Mouse (Mus musculus) neural tube, embryonic 11.5 days (tissue): ENCODE data around the gene Hist1h2ab. TPM values are rescaled to one million over a fixed set of nuclear protein-coding genes. Genes with fewer than 3 reads are reported as not detected.

Experiments used
- ATAC-seq: fragments of 200-750 bp; cut with Nextera tagmentation; 2 replicates; pipeline ENCODE4 v1.8.0; 2017; ENCODE audit warnings: moderate number of reproducible peaks, mild to moderate bottlenecking, moderate TSS enrichment, moderate library complexity; ENCODE audit not compliant: insufficient read depth, low FRiP score, low TSS enrichment
- DNase-seq: peaks from one replicate; pipeline ENCODE4 v3.0.0-alpha.2; 2015; ENCODE audit warnings: low spot score
- H3K27ac ChIP-seq: fragments of 300-500 bp; sonication (generic); 2 replicates; pipeline ENCODE4 v1.5.1; 2014; ENCODE audit warnings: low read depth, mild to moderate bottlenecking, low read length
- H3K27me3 ChIP-seq: fragments of 300-500 bp; sonication (generic); 2 replicates; pipeline ENCODE4 v1.6.1; 2014; ENCODE audit warnings: mild to moderate bottlenecking, low read length, mixed read lengths; ENCODE audit not compliant: control insufficient read depth, insufficient read depth
- H3K36me3 ChIP-seq: fragments of 300-500 bp; sonication (generic); 2 replicates; pipeline ENCODE4 v1.6.1; 2014; ENCODE audit warnings: mild to moderate bottlenecking, low read length, moderate library complexity, mixed read lengths; ENCODE audit not compliant: control insufficient read depth, insufficient read depth
- H3K4me1 ChIP-seq: fragments of 300-500 bp; sonication (generic); 2 replicates; pipeline ENCODE4 v1.6.1; 2014; ENCODE audit warnings: low read length, mixed read lengths; ENCODE audit not compliant: control insufficient read depth, insufficient read depth
- H3K4me2 ChIP-seq: fragments of 300-500 bp; sonication (generic); 2 replicates; pipeline ENCODE4 v1.6.1; 2014; ENCODE audit warnings: low read depth, mild to moderate bottlenecking, moderate library complexity
- H3K4me3 ChIP-seq: fragments of 300-500 bp; sonication (generic); 2 replicates; pipeline ENCODE4 v1.5.1; 2014; ENCODE audit warnings: low read depth, low read length
- H3K9ac ChIP-seq: fragments of 300-500 bp; sonication (generic); 2 replicates; pipeline ENCODE4 v1.6.1; 2014; ENCODE audit warnings: mild to moderate bottlenecking, low read length
- H3K9me3 ChIP-seq: fragments of 300-500 bp; sonication (generic); 2 replicates; pipeline ENCODE4 v1.6.1; 2016; ENCODE audit warnings: low read length; ENCODE audit not compliant: control insufficient read depth
- WGBS: fragments of 180-500 bp; shearing (Covaris S2); extraction: QIAGEN DNeasy Blood & Tissue Kit; methylation state at CpG from one replicate; pipeline ENCODE4 v1.1.7; 2014; 5-methylcytosine and 5-hydroxymethylcytosine counted together
- polyA plus RNA-seq: library from polyadenylated mRNA; unstranded; fragments of >200 nt; fragmentation: Nextera tagmentation; extraction: Ambion mirVana; gene quantifications from 2 replicates; pipeline ENCODE4 v1.2.1, GENCODE M21; 2014

Gene Hist1h2ab
- polyA plus RNA-seq, 1 experiment from 2014 or later: 33.1 TPM

GRCm38 (mm10) chr13:23753314-23754078 lies 2.6 kb downstream of the Hist1h2ab start:
- Histone ChIP-seq H3K27ac (0 out of 2 replicates have a peak overlapping the region, but pooled peaks have one; percentile 35), H3K4me3 (no peak overlapping the region)
- 62% methylated on average over 4 of the region's 4 CpGs for WGBS

GRCm38 (mm10) chr13:23755000-23755399 lies 4.1 kb downstream of the Hist1h2ab start:
- Histone ChIP-seq H3K27me3 (no peaks in the 10 kb centered on the region), H3K9me3 (no peaks in the 10 kb centered on the region), H3K4me2 (no peak overlapping the region), H3K4me1 (peaks cover 3% of the 10 kb centered on the region; the same call in 1 of the 2 replicates), H3K4me3 (no peak overlapping the region), H3K36me3 (no peaks in the 10 kb centered on the region), H3K9ac (no peak overlapping the region), H3K27ac (no peak overlapping the region)
- ATAC-seq (no peak), DNase-seq (no peak)

More at GRCm38 (mm10) chr13:23753314-23754078, 2.6 kb downstream of the Hist1h2ab start:
- Histone ChIP-seq H3K9ac (no peak overlapping the region), H3K9me3 (no peaks in the 10 kb centered on the region), H3K4me1 (peaks cover 3% of the 10 kb centered on the region; the same call in 1 of the 2 replicates), H3K4me2 (no peak overlapping the region), H3K27me3 (no peaks in the 10 kb centered on the region), H3K36me3 (no peaks in the 10 kb centered on the region)
- DNase-seq (no peak), ATAC-seq (no peak)

- Histone ChIP-seq H3K9me3 (no peaks in the 10 kb centered on the region), H3K9ac (peak within 1 kb of the TSS; percentile 54), H3K36me3 (no peaks in the 10 kb centered on the region), H3K4me2 (peak within 1 kb of the TSS; percentile 50), H3K4me3 (peak within 1 kb of the TSS; percentile 34), H3K4me1 (peaks cover 3% of the 10 kb centered on the region; the same call in 1 of the 2 replicates), H3K27ac (peak within 1 kb of the TSS; percentile 80), H3K27me3 (no peaks in the 10 kb centered on the region)
- ATAC-seq (peak; percentile 60), DNase-seq (peak; percentile 86)
- 0% methylated on average over 15 of the region's 22 CpGs for WGBS
Measured at GRCm38 (mm10) chr13:23756790-23757189, 5.9 kb downstream of the Hist1h2ab start, which contains the start of gene Hist1h4b. Gene Hist1h4b, plus strand, starts transcription at chr13:23757013.

GRCm38 (mm10) chr13:23757211-23757773 lies 6.4 kb downstream of the Hist1h2ab start:
- H3K9ac ChIP-seq: peak overlapping the region; percentile 54
- H3K9me3 ChIP-seq: no peaks in the 10 kb centered on the region
- peak overlapping the region; percentile 80 for H3K27ac ChIP-seq
- DNase-seq (peak; percentile 61), ATAC-seq (peak; percentile 4; the same call in 1 of the 2 replicates)
- WGBS: 2% methylated on average over 17 of the region's 23 CpGs
- H3K4me2 ChIP-seq: peak overlapping the region; percentile 50
- H3K4me1 ChIP-seq: peaks cover 3% of the 10 kb centered on the region; the same call in 1 of the 2 replicates
- H3K36me3 ChIP-seq: no peaks in the 10 kb centered on the region
- peak overlapping the region; percentile 34 for H3K4me3 ChIP-seq
- H3K27me3 ChIP-seq: no peaks in the 10 kb centered on the region

GRCm38 (mm10) chr13:23757921-23758320 lies 7.0 kb downstream of the Hist1h2ab start:
- Histone ChIP-seq H3K9ac (no peak overlapping the region), H3K4me1 (peaks cover 3% of the 10 kb centered on the region; the same call in 1 of the 2 replicates), H3K4me2 (no peak overlapping the region; the same call in 1 of the 2 replicates), H3K9me3 (no peaks in the 10 kb centered on the region), H3K36me3 (no peaks in the 10 kb centered on the region), H3K27me3 (no peaks in the 10 kb centered on the region), H3K27ac (0 out of 2 replicates have a peak overlapping the region, but pooled peaks have one; percentile 27), H3K4me3 (no peak overlapping the region)
- 46% methylated on average over 3 of the region's 3 CpGs for WGBS
- DNase-seq (no peak), ATAC-seq (no peak)

- DNase-seq: no peak
- Histone ChIP-seq H3K4me2 (no peak overlapping the region), H3K27me3 (no peaks in the 10 kb centered on the region), H3K27ac (no peak overlapping the region), H3K4me1 (peaks cover 3% of the 10 kb centered on the region; the same call in 1 of the 2 replicates), H3K9me3 (no peaks in the 10 kb centered on the region), H3K4me3 (no peak overlapping the region), H3K9ac (no peak overlapping the region), H3K36me3 (no peaks in the 10 kb centered on the region)
- ATAC-seq: no peak
- WGBS: 55% methylated on average over 3 of the region's 3 CpGs
Measured at GRCm38 (mm10) chr13:23759251-23759771, 8.4 kb downstream of the Hist1h2ab start.

DNA sequence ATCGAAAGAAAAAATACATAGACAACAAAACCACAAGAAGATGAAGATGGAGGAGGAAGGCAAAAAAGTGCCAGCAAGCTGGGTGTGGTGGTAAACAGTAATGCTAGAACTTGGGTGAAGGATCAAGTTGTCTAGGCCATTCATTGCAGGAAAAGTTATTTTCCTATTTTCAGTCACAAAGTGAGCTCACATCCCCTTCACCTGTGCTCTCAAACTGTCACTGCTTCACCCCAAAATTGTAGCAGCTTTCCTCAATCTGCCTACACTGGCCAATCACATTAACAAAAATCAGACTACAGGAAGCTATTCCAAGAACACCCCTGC lies 9.0 kb downstream of the Hist1h2ab start:
- Histone ChIP-seq H3K4me2 (peak overlapping the region; percentile 70), H3K9me3 (no peaks in the 10 kb centered on the region), H3K4me1 (peaks cover 3% of the 10 kb centered on the region; the same call in 1 of the 2 replicates), H3K4me3 (no peak overlapping the region), H3K36me3 (no peaks in the 10 kb centered on the region), H3K27ac (peak overlapping the region; percentile 72), H3K27me3 (no peaks in the 10 kb centered on the region), H3K9ac (0 out of 2 replicates have a peak overlapping the region, but pooled peaks have one; percentile 57)
- no peak for DNase-seq
- WGBS: 69% methylated on average over 1 of the region's 1 CpGs
- ATAC-seq: no peak

DNA sequence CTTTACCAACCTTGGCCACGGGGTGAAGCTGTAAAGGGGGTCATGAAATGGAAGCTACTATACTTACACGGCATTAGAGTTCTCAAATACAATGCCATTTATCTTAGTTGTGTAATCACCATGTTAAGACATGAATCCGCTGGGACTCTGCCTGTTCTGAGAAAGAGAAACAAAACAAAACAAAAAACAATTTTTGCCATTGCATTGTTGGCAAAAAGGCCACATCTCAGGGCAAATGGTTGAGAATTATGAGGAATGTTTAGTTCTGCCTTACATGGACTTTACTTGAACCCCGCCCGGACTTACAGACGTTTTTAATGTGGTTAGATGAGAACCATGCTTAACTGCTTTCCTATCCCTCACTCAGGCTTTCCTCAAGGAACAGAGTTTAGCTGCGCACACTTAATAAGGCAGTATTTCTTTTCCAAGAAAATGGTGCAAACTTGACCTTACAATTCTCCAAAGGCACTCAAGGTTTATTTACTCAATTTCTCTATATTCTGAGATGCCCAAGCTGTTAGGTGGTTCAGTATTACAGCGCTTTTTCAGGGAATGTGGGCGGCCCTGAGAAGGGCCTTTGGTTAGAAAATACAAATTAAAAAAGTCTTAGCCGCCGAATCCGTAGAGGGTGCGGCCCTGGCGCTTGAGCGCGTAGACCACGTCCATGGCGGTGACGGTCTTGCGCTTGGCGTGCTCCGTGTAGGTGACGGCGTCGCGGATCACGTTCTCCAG lies 9.5 kb downstream of the Hist1h2ab start:
- ATAC-seq: peak; percentile 1; the same call in 1 of the 2 replicates
- no peaks in the 10 kb centered on the region for H3K27me3 ChIP-seq
- peak overlapping the region; percentile 70 for H3K4me2 ChIP-seq
- 2% methylated on average over 20 of the region's 27 CpGs for WGBS
- H3K4me3 ChIP-seq: peak overlapping the region; percentile 50
- DNase-seq: peak; percentile 41
- H3K36me3 ChIP-seq: no peaks in the 10 kb centered on the region
- peak overlapping the region; percentile 57 for H3K9ac ChIP-seq
- H3K4me1 ChIP-seq: peaks cover 3% of the 10 kb centered on the region; the same call in 1 of the 2 replicates
- H3K9me3 ChIP-seq: no peaks in the 10 kb centered on the region
- peak overlapping the region; percentile 72 for H3K27ac ChIP-seq
